Mouse (Mus musculus): ENCODE measurements around the gene Fmn2. TPM values are rescaled to one million over a fixed set of nuclear protein-coding genes. Genes with fewer than 3 reads are reported as not detected.

Fmn2 gene
- total and polyA plus RNA-seq, 2 experiments, result 0.02 to 0.18 TPM

DNA sequence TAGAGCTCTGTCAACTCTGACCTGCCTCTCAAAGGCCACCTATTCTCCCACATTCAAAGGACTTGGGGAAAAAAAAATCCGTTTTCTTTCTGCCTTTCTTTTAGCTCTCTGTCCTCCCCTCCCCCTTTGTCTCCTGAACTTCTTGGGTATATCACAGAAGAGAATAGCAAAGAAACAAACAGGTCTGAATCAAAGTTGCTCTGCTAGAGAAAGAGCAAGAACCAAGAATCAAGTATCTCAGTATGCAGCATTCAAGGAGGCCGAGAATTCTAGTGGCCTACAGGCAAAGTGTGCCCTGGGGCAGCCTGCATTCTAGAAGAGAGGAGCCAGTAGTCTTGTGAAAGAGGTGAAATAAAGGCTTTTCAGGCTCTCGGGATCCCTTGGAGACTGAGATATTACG, 1.6 kb upstream of the Fmn2 start:
- Histone ChIP-seq H3K4me3 (ENCODE audit: insufficient read depth, low read depth, low read length) (no peak overlapping the region), H3K9ac (ENCODE audit: low read depth, low read length) (no peak overlapping the region), H3K27me3 (ENCODE audit: control insufficient read depth, insufficient read depth, low read length) (peaks cover 17% of the 10 kb centered on the region), H3K4me1 (ENCODE audit: control insufficient read depth, insufficient read depth, low read length) (no peaks in the 10 kb centered on the region; the same call in 1 of the 2 replicates), H3K36me3 (ENCODE audit: control insufficient read depth, insufficient read depth, low read length) (no peaks in the 10 kb centered on the region), H3K79me2 (ENCODE audit: control insufficient read depth, insufficient read depth, low read length) (no peaks in the 10 kb centered on the region), H3K27ac (replicated peaks; ENCODE audit: insufficient read depth, low read depth, low read length) (no peak overlapping the region)
- WGBS, result 71% methylated on average over 4 of the region's 4 CpGs
- no peak for DNase-seq (ENCODE audit: extremely low read depth, low read depth, low spot score)
- TF ChIP-seq CTCF (IDR thresholded peaks at IDR 0.05; ENCODE audit: low read depth, low read length) (no peak), POLR2A (IDR thresholded peaks at IDR 0.05; ENCODE audit: extremely low read depth, insufficient read depth, low read length) (no peak)

DNA sequence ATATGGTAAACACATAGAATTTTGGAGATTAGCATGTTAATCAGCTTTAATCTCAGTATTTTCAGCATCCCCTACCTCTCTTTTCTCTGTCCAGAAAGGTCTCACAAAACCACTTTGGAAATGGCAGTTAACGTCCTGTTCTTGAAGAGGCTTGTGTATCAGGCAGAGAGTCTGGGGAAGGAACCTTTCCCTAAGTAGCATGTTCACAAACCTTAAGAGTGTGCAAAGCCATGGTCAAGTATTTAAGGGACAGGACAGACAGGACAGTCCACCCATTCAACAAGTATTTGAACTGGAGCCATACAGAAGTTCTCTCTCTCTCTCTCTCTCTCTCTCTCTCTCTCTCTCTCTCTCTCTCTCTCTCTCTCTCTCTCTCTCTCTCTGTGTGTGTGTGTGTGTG, 614 bp upstream of the Fmn2 start:
- WGBS, result 68% methylated on average over 1 of the region's 1 CpGs
- TF ChIP-seq POLR2A (IDR thresholded peaks at IDR 0.05; ENCODE audit: extremely low read depth, insufficient read depth, low read length) (no peak), CTCF (IDR thresholded peaks at IDR 0.05; ENCODE audit: low read depth, low read length) (no peak)
- Histone ChIP-seq H3K9ac (ENCODE audit: low read depth, low read length) (no peak overlapping the region), H3K27me3 (ENCODE audit: control insufficient read depth, insufficient read depth, low read length) (peaks cover 17% of the 10 kb centered on the region), H3K27ac (replicated peaks; ENCODE audit: insufficient read depth, low read depth, low read length) (no peak overlapping the region), H3K4me1 (ENCODE audit: control insufficient read depth, insufficient read depth, low read length) (no peaks in the 10 kb centered on the region; the same call in 1 of the 2 replicates), H3K4me3 (ENCODE audit: insufficient read depth, low read depth, low read length) (no peak overlapping the region), H3K79me2 (ENCODE audit: control insufficient read depth, insufficient read depth, low read length) (no peaks in the 10 kb centered on the region), H3K36me3 (ENCODE audit: control insufficient read depth, insufficient read depth, low read length) (no peaks in the 10 kb centered on the region)
- no peak for DNase-seq (ENCODE audit: extremely low read depth, low read depth, low spot score)

DNA sequence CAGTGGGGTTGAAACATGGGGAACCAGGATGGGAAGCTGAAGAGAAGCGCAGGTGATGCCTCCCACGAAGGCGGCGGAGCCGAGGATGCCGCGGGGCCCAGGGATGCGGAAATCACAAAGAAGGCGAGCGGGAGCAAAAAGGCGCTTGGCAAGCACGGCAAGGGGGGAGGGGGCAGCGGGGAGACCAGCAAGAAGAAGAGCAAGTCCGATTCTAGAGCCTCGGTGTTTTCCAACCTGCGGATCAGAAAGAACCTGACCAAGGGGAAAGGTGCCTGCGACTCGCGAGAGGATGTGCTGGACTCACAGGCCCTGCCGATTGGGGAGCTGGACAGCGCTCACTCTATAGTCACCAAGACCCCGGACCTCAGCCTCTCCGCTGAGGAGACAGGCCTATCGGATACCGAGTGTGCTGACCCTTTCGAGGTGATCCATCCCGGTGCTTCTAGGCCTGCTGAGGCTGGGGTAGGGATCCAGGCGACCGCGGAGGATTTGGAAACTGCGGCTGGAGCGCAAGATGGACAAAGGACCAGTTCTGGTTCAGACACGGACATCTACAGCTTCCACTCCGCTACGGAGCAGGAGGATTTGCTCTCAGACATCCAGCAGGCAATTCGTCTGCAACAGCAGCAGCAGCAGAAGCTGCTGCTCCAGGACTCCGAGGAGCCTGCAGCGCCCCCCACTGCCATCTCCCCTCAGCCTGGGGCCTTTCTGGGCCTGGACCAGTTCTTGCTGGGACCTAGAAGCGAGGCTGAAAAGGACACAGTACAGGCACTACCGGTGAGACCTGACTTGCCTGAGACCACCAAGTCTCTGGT, 613 bp downstream of the Fmn2 start:
- no peaks in the 10 kb centered on the region; the same call in 1 of the 2 replicates for H3K4me1 ChIP-seq (ENCODE audit: control insufficient read depth, insufficient read depth, low read length)
- H3K36me3 ChIP-seq (ENCODE audit: control insufficient read depth, insufficient read depth, low read length), result no peaks in the 10 kb centered on the region
- H3K27me3 ChIP-seq (ENCODE audit: control insufficient read depth, insufficient read depth, low read length), result peaks cover 17% of the 10 kb centered on the region
- no peak overlapping the region for H3K4me3 ChIP-seq (ENCODE audit: insufficient read depth, low read depth, low read length)
- no peak overlapping the region for H3K27ac ChIP-seq (replicated peaks; ENCODE audit: insufficient read depth, low read depth, low read length)
- H3K9ac ChIP-seq (ENCODE audit: low read depth, low read length), result no peak overlapping the region
- no peaks in the 10 kb centered on the region for H3K79me2 ChIP-seq (ENCODE audit: control insufficient read depth, insufficient read depth, low read length)
- WGBS, result 2% methylated on average over 40 of the region's 40 CpGs
- no peak for TF ChIP-seq POLR2A (IDR thresholded peaks at IDR 0.05; ENCODE audit: extremely low read depth, insufficient read depth, low read length)
- TF ChIP-seq CTCF (IDR thresholded peaks at IDR 0.05; ENCODE audit: low read depth, low read length), result no peak
- DNase-seq (ENCODE audit: extremely low read depth, low read depth, low spot score), result no peak

DNA sequence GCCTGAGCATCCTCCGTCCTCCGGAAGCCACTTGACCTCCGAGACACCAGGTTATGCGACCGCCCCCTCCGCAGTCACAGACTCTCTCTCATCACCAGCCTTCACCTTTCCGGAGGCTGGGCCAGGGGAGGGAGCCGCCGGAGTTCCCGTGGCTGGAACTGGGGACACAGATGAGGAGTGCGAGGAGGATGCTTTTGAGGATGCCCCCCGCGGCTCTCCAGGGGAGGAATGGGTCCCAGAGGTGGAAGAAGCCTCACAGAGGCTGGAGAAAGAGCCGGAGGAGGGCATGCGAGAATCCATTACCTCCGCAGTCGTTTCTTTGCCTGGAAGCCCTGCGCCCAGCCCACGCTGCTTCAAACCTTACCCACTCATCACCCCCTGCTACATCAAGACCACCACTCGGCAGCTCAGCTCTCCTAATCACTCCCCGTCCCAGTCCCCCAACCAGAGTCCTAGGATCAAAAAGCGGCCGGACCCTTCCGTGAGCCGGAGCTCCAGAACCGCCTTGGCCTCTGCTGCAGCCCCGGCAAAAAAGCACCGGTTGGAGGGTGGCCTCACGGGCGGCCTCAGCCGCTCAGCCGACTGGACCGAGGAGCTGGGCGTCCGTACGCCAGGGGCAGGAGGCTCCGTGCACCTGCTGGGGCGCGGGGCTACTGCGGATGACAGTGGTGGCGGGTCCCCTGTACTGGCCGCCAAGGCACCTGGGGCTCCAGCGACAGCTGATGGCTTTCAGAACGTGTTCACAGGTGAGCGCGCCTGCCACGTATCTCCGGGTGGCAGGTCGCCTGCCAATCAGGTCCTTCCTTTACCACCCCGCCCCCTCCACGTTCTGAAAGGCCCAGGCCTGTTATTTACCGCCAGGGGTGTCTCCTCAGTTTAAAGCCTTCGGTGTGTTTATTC, 1.5 kb downstream of the Fmn2 start:
- Histone ChIP-seq H3K4me1 (ENCODE audit: control insufficient read depth, insufficient read depth, low read length) (no peaks in the 10 kb centered on the region; the same call in 1 of the 2 replicates), H3K27me3 (ENCODE audit: control insufficient read depth, insufficient read depth, low read length) (peaks cover 17% of the 10 kb centered on the region), H3K79me2 (ENCODE audit: control insufficient read depth, insufficient read depth, low read length) (no peaks in the 10 kb centered on the region), H3K27ac (replicated peaks; ENCODE audit: insufficient read depth, low read depth, low read length) (no peak overlapping the region), H3K9ac (ENCODE audit: low read depth, low read length) (no peak overlapping the region), H3K36me3 (ENCODE audit: control insufficient read depth, insufficient read depth, low read length) (no peaks in the 10 kb centered on the region), H3K4me3 (ENCODE audit: insufficient read depth, low read depth, low read length) (no peak overlapping the region)
- no peak for TF ChIP-seq CTCF (IDR thresholded peaks at IDR 0.05; ENCODE audit: low read depth, low read length)
- TF ChIP-seq POLR2A (IDR thresholded peaks at IDR 0.05; ENCODE audit: extremely low read depth, insufficient read depth, low read length), result no peak
- 3% methylated on average over 53 of the region's 53 CpGs for WGBS
- DNase-seq (ENCODE audit: extremely low read depth, low read depth, low spot score), result no peak

DNA sequence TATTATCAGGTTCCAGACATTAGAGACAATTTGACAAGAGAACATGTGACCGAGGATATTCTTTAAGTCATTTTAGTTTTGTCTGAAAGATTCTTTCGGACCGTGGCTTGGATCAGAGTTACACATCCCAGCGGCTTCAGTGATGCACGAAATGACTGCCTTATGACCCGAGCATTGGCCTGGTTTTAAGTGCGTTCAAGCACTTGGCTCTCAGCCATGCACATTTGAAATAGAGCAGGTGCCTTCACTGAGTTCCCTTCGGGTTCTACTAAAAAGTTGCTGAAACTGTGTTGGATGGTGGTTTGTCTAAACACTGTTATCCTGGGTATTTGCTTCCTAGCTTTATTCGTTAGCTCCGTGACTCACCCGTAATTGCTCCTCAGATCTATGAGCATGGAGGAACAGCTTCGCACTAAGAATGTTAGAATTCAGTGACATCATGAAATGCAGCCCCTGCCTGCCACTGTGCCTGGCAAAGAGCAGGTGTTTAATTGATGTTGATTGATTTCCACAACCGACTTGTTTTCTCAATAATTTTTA, 7.0 kb downstream of the Fmn2 start:
- no peaks in the 10 kb centered on the region for H3K79me2 ChIP-seq (ENCODE audit: control insufficient read depth, insufficient read depth, low read length)
- no peak for TF ChIP-seq CTCF (IDR thresholded peaks at IDR 0.05; ENCODE audit: low read depth, low read length)
- no peak overlapping the region for H3K4me3 ChIP-seq (ENCODE audit: insufficient read depth, low read depth, low read length)
- DNase-seq (ENCODE audit: extremely low read depth, low read depth, low spot score), result no peak
- no peak overlapping the region for H3K27ac ChIP-seq (replicated peaks; ENCODE audit: insufficient read depth, low read depth, low read length)
- H3K4me1 ChIP-seq (ENCODE audit: control insufficient read depth, insufficient read depth, low read length), result no peaks in the 10 kb centered on the region
- 83% methylated on average over 13 of the region's 13 CpGs for whole genome bisulfite sequencing
- H3K36me3 ChIP-seq (ENCODE audit: control insufficient read depth, insufficient read depth, low read length), result no peaks in the 10 kb centered on the region
- H3K9ac ChIP-seq (ENCODE audit: low read depth, low read length), result no peak overlapping the region
- H3K27me3 ChIP-seq (ENCODE audit: control insufficient read depth, insufficient read depth, low read length), result no peaks in the 10 kb centered on the region
